Mouse (Mus musculus): ENCODE results near the gene Dennd5a. TPM values are rescaled to one million over a fixed set of nuclear protein-coding genes. Genes with fewer than 3 reads are reported as not detected.

Gene Dennd5a
- polyA plus RNA-seq (2014; fragmentation: Nextera tagmentation; extraction: Ambion mirVana): 53.3 and 58.3 TPM in 2 replicates

DNA sequence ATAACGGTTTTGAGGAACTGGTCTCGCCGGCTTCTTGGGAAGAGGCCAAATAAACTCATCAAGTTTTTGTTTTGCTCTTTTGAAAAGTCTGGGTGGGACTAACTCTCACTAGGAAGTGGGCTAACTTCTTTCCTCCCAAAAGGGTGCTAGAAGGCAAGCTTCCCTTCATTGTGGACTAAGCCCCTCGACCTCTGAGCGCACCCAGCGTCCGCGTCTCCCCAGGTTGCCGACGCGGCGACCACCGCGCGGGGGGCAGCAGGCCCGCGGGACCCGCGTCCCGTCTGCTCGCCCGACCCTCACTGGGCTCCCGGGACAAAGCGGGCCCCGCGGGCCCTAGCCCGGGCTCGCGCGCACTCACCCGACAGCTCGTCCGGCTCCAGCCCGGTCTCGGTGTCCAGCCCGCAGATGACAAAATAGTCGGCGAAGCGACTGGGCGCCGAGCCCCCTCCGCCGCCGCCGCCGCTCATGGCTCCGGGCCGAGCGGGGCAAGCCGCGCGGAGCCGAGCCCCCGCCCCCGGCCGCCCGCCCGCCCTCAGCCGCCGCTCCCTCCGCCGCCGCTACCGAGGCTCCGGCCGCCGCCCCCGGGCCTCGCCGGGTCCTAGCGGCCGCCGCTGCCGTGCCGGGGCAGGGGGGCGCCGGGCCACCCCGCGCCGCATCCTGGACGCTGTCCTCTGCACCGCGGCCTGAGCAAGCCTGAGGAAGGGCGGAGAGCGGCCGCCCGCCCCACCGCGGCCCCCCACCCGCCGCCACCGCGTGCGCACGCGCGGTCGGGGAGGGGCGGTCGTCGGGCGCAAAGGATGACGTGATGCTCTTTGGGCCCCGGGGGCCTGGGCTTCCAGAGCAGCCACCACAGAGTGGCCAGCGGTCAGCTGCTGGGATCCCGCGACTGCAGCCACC, at the start of gene Dennd5a:
Gene Dennd5a (minus strand): TSS at position 755 of the 897 bp plus-strand sequence.
- peak; percentile 90 for DNase-seq (ENCODE audit: low spot score)
- ATAC-seq (ENCODE audit: low read depth): peak; percentile 92
- peak within 1 kb of the TSS; percentile 80 for H3K4me2 ChIP-seq (ENCODE audit: low read depth, low read length)
- WGBS: under 1% methylated on average over 29 of the region's 107 CpGs
- peak within 1 kb of the TSS; percentile 93 for H3K27ac ChIP-seq (replicated peaks; ENCODE audit: low read depth, low read length)
- H3K4me1 ChIP-seq (ENCODE audit: control insufficient read depth, insufficient read depth, low read length): peaks cover 24% of the 10 kb centered on the region
- peak within 1 kb of the TSS; percentile 94 for H3K9ac ChIP-seq (ENCODE audit: low read depth, low read length)
- no peaks in the 10 kb centered on the region for H3K27me3 ChIP-seq (replicated peaks; ENCODE audit: control insufficient read depth, insufficient read depth, low read length)
- peak within 1 kb of the TSS; percentile 78 for H3K4me3 ChIP-seq (ENCODE audit: low read depth, low read length)
- H3K36me3 ChIP-seq (ENCODE audit: control insufficient read depth, insufficient read depth, low read length): no peaks in the 10 kb centered on the region
- H3K9me3 ChIP-seq (ENCODE audit: control insufficient read depth, low read length): no peaks in the 10 kb centered on the region

DNA sequence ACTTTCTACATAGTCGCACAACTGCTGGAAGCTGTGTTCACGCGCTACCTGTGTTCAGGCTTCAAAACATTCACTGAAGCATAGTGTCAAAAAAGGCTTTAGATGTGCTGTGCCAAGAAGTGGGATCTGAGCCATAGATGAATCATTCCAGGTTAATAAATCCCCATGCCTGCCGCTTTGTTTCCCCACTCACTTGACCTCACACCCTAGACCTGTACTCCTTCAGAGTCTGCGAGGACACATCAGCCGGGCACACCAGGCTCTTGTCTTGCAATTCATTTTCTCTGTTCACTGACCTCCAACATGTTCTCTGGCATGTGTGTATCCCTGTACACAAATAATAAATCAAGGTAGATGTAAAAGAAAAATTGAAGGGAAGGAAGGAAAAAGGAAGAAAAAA, 48.8 kb upstream of the Dennd5a start:
- Histone ChIP-seq H3K36me3 (ENCODE audit: control insufficient read depth, insufficient read depth, low read length) (no peaks in the 10 kb centered on the region), H3K4me1 (ENCODE audit: control insufficient read depth, insufficient read depth, low read length) (no peaks in the 10 kb centered on the region), H3K27me3 (replicated peaks; ENCODE audit: control insufficient read depth, insufficient read depth, low read length) (no peaks in the 10 kb centered on the region), H3K4me3 (ENCODE audit: low read depth, low read length) (no peak overlapping the region), H3K9me3 (ENCODE audit: control insufficient read depth, low read length) (no peaks in the 10 kb centered on the region), H3K4me2 (ENCODE audit: low read depth, low read length) (no peak overlapping the region), H3K27ac (replicated peaks; ENCODE audit: low read depth, low read length) (no peak overlapping the region), H3K9ac (ENCODE audit: low read depth, low read length) (no peak overlapping the region)
- ATAC-seq (ENCODE audit: low read depth): no peak
- DNase-seq (ENCODE audit: low spot score): no peak
- 88% methylated on average over 6 of the region's 6 CpGs for WGBS

DNA sequence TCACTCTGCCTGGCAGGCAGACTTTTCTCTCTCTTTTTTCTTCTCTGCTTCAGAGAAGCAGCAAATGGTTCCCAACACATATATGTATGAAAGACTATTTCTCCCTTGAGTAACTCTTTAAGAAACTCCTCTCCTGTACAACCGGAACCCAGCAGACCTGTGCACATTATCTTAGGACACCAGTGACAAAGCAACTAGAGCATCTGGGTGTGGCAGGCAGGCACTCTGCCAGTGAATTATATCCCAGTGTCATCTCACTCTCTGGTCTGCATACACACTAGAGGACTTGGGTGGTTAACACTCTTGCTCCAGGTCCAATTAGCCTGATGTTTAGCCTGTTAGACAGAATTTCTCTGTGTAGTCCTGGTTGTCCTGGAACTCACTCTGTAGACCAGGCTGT, 48.2 kb upstream of the Dennd5a start:
- WGBS: 94% methylated on average over 1 of the region's 1 CpGs
- Histone ChIP-seq H3K4me1 (ENCODE audit: control insufficient read depth, insufficient read depth, low read length) (no peaks in the 10 kb centered on the region), H3K9ac (ENCODE audit: low read depth, low read length) (no peak overlapping the region), H3K36me3 (ENCODE audit: control insufficient read depth, insufficient read depth, low read length) (no peaks in the 10 kb centered on the region), H3K27ac (replicated peaks; ENCODE audit: low read depth, low read length) (no peak overlapping the region), H3K27me3 (replicated peaks; ENCODE audit: control insufficient read depth, insufficient read depth, low read length) (no peaks in the 10 kb centered on the region), H3K4me2 (ENCODE audit: low read depth, low read length) (no peak overlapping the region), H3K4me3 (ENCODE audit: low read depth, low read length) (no peak overlapping the region), H3K9me3 (ENCODE audit: control insufficient read depth, low read length) (no peaks in the 10 kb centered on the region)
- DNase-seq (ENCODE audit: low spot score) (no peak), ATAC-seq (ENCODE audit: low read depth) (no peak)

DNA sequence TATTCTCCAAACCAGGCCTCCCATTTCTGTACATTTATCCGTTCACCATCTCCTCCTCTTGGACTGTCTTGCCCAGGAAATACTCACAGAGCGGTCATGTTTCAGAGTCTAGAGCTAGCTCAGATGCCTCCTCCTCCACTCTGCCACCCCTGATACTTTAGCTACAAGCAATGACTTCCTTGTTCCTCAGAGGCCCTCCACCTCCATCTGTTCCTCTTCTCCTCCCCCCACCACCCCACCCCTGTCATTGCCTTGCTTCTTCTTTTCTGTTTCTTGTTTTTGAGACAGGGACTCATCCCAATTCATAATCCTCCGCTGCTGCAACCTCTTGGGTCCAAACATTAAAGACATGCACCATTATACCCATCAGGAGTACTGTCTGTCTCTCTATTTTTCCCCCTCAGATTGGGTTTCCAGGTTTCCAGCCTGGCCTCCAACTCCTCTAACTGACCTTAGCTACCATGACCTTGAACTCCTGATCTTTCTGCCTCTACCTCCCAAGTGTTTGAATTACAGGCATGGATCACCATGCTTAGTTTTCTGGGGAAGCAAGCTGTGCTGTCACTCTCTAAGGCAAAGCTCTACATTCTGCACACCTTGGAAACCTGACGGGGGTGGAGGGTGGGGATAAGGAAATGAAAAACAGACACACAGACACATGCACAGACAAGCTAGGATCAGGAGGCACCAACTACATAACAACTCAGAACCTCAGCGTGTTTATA, 46.4 kb upstream of the Dennd5a start:
- Histone ChIP-seq H3K4me2 (ENCODE audit: low read depth, low read length) (no peak overlapping the region), H3K9me3 (ENCODE audit: control insufficient read depth, low read length) (no peaks in the 10 kb centered on the region), H3K27ac (replicated peaks; ENCODE audit: low read depth, low read length) (no peak overlapping the region), H3K4me3 (ENCODE audit: low read depth, low read length) (no peak overlapping the region), H3K27me3 (replicated peaks; ENCODE audit: control insufficient read depth, insufficient read depth, low read length) (no peaks in the 10 kb centered on the region), H3K36me3 (ENCODE audit: control insufficient read depth, insufficient read depth, low read length) (no peaks in the 10 kb centered on the region), H3K4me1 (ENCODE audit: control insufficient read depth, insufficient read depth, low read length) (no peaks in the 10 kb centered on the region), H3K9ac (ENCODE audit: low read depth, low read length) (no peak overlapping the region)
- 63% methylated on average over 5 of the region's 5 CpGs for WGBS
- DNase-seq (ENCODE audit: low spot score): no peak
- no peak for ATAC-seq (ENCODE audit: low read depth)

DNA sequence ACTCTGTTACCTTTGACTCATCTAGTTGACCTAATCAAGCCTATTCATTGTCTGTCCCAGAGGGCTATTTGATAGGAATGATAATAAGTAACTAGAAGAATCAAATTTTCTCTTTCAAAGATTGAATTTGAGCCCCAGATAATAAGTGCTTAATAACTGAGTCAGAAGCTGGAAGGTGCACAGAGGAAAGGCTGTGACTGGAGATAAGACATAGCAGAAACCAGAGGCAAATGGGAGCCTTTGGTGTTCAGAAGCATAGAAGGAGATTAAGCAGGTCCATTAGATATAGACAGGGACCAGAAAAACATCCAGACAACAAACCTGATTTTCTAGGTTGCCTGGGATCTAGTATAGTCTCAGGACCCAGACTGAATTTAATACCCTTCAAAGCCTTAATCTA, 45.7 kb upstream of the Dennd5a start:
- Histone ChIP-seq H3K27me3 (replicated peaks; ENCODE audit: control insufficient read depth, insufficient read depth, low read length) (no peaks in the 10 kb centered on the region), H3K4me3 (ENCODE audit: low read depth, low read length) (no peak overlapping the region), H3K27ac (replicated peaks; ENCODE audit: low read depth, low read length) (no peak overlapping the region), H3K4me2 (ENCODE audit: low read depth, low read length) (no peak overlapping the region), H3K9ac (ENCODE audit: low read depth, low read length) (no peak overlapping the region), H3K4me1 (ENCODE audit: control insufficient read depth, insufficient read depth, low read length) (no peaks in the 10 kb centered on the region), H3K9me3 (ENCODE audit: control insufficient read depth, low read length) (no peaks in the 10 kb centered on the region), H3K36me3 (ENCODE audit: control insufficient read depth, insufficient read depth, low read length) (no peaks in the 10 kb centered on the region)
- ATAC-seq (ENCODE audit: low read depth) (no peak), DNase-seq (ENCODE audit: low spot score) (no peak)

DNA sequence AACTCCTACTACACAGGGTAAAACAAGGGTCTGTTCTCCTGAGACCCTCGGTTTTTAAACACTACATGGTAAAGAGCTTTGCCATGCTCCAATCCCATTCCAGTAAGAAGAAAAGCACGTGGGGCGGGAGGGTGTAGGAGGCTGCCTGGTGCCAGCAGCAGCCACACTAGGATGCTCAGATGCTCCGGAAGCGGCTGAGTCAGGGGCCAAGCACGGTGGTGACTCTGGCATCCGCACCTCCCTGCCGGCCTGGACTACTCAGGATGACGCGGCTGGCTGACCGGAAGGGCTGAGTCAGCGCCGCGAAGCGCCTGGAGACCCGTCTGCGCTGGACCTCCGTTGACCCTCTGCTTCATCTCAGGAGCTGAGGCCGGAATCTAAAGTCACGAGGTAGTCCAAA, 42.7 kb upstream of the Dennd5a start:
- no peaks in the 10 kb centered on the region for H3K27me3 ChIP-seq (replicated peaks; ENCODE audit: control insufficient read depth, insufficient read depth, low read length)
- no peaks in the 10 kb centered on the region for H3K4me1 ChIP-seq (ENCODE audit: control insufficient read depth, insufficient read depth, low read length)
- H3K4me2 ChIP-seq (ENCODE audit: low read depth, low read length): peak overlapping the region; percentile 33
- no peak; the same call in 1 of the 2 replicates for ATAC-seq (ENCODE audit: low read depth)
- DNase-seq (ENCODE audit: low spot score): peak; percentile 30
- H3K9ac ChIP-seq (ENCODE audit: low read depth, low read length): no peak overlapping the region
- H3K9me3 ChIP-seq (ENCODE audit: control insufficient read depth, low read length): no peaks in the 10 kb centered on the region
- WGBS: 14% methylated on average over 20 of the region's 20 CpGs
- no peak overlapping the region for H3K4me3 ChIP-seq (ENCODE audit: low read depth, low read length)
- H3K36me3 ChIP-seq (ENCODE audit: control insufficient read depth, insufficient read depth, low read length): no peaks in the 10 kb centered on the region
- H3K27ac ChIP-seq (replicated peaks; ENCODE audit: low read depth, low read length): no peak overlapping the region

DNA sequence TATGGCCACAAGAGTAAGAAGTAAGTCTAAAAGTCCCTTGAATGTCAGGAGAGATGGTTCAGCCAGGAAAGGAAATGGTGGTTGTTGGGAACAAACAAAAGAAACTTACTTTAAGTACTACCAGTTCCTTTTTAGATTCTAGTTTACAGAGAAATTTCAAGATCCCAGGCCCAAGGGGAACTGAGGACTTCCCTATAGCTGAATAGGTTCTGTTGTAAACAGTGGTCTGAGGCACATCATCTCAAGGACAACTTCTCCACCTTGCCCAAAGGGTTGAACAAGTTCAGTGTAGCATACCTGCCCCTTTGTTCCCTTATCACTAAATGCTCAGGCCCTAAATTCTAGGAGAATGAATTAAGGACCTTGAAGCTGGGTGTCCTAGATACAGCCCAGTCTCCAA, 41.8 kb upstream of the Dennd5a start:
- Histone ChIP-seq H3K9me3 (ENCODE audit: control insufficient read depth, low read length) (no peaks in the 10 kb centered on the region), H3K4me3 (ENCODE audit: low read depth, low read length) (no peak overlapping the region), H3K4me1 (ENCODE audit: control insufficient read depth, insufficient read depth, low read length) (no peaks in the 10 kb centered on the region), H3K27me3 (replicated peaks; ENCODE audit: control insufficient read depth, insufficient read depth, low read length) (no peaks in the 10 kb centered on the region), H3K4me2 (ENCODE audit: low read depth, low read length) (no peak overlapping the region), H3K9ac (ENCODE audit: low read depth, low read length) (no peak overlapping the region), H3K36me3 (ENCODE audit: control insufficient read depth, insufficient read depth, low read length) (no peaks in the 10 kb centered on the region), H3K27ac (replicated peaks; ENCODE audit: low read depth, low read length) (no peak overlapping the region)
- DNase-seq (ENCODE audit: low spot score) (no peak), ATAC-seq (ENCODE audit: low read depth) (no peak)

DNA sequence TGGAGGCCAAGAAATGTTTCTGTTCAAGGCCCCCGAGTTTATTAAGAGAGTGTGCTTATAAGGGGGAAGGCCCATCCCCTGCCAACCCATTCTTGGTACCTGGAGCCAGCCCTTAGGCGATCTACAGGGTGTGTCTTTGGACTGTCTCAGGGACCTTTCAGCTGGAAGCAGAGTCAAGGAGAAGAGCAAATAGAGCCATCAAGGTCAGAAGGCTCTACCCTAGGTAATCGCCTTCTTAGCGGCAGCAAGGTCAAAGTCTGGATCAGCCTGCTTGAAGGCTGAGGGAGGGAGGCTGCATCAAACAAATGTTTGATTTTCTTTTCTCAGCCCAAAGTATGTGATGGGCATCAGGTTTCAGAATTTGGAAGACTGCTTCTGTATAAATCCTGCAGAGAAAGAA, 38.1 kb upstream of the Dennd5a start:
- DNase-seq (ENCODE audit: low spot score) (no peak), ATAC-seq (ENCODE audit: low read depth) (no peak)
- Histone ChIP-seq H3K9me3 (ENCODE audit: control insufficient read depth, low read length) (no peaks in the 10 kb centered on the region), H3K4me1 (ENCODE audit: control insufficient read depth, insufficient read depth, low read length) (no peaks in the 10 kb centered on the region), H3K4me2 (ENCODE audit: low read depth, low read length) (no peak overlapping the region), H3K27me3 (replicated peaks; ENCODE audit: control insufficient read depth, insufficient read depth, low read length) (no peaks in the 10 kb centered on the region), H3K9ac (ENCODE audit: low read depth, low read length) (no peak overlapping the region), H3K4me3 (ENCODE audit: low read depth, low read length) (no peak overlapping the region), H3K27ac (replicated peaks; ENCODE audit: low read depth, low read length) (no peak overlapping the region), H3K36me3 (ENCODE audit: control insufficient read depth, insufficient read depth, low read length) (no peaks in the 10 kb centered on the region)
- 66% methylated on average over 4 of the region's 4 CpGs for WGBS
